19 mouse cellular contexts compared by ENCODE assay signal in genomic region chr8:54671806-54672205, GRCm38 (mm10).
"Had no signal": no experiment of that assay in that cellular context is flagged by ENCODE, and none has a peak within 500 bp of the region (broad histone marks: within the 10 kb centered on the region; RNA-seq: fewer than 3 reads in every experiment).

No protein-coding gene starts in this region.

- H3K4me1 ChIP-seq: midbrain, embryonic 10.5 days; midbrain, embryonic 12.5 days; neural tube, embryonic 13.5 days; neural tube, embryonic 15.5 days had no signal

- H3K36me3 ChIP-seq: midbrain, embryonic 10.5 days; midbrain, embryonic 12.5 days; neural tube, embryonic 13.5 days; neural tube, embryonic 15.5 days had no signal

- DNase-seq: lung, adult 18-20 months; lung, embryonic 14.5 days; lung, postnatal 10 days; lung, postnatal 4 days; midbrain, embryonic 14.5 days; retina, postnatal 1 day; right cerebral cortex, adult 18-20 months; right cerebral cortex, postnatal 25 days; right cerebral cortex, postnatal 4 days; spleen, adult 18-20 months; thymus, adult 18-20 months; thymus, postnatal 14 days; thymus, postnatal 36 days had no signal

- ATAC-seq: midbrain, embryonic 16.5 days had no signal

- H3K4me3 ChIP-seq: midbrain, embryonic 10.5 days; midbrain, embryonic 12.5 days; myocyte; neural tube, embryonic 13.5 days; neural tube, embryonic 15.5 days had no signal

- H3K9me3 ChIP-seq: midbrain, embryonic 10.5 days; midbrain, embryonic 12.5 days; neural tube, embryonic 13.5 days; neural tube, embryonic 15.5 days had no signal

- H3K4me2 ChIP-seq: lung, embryonic 14.5 days; midbrain, embryonic 12.5 days; neural tube, embryonic 13.5 days; neural tube, embryonic 15.5 days had no signal

- H3K27me3 ChIP-seq: midbrain, embryonic 12.5 days; neural tube, embryonic 13.5 days; neural tube, embryonic 15.5 days had no signal

- H3K9ac ChIP-seq: lung, embryonic 14.5 days; midbrain, embryonic 12.5 days; neural tube, embryonic 13.5 days; neural tube, embryonic 15.5 days had no signal

- H3K27ac ChIP-seq: midbrain, embryonic 10.5 days; midbrain, embryonic 12.5 days; neural tube, embryonic 13.5 days; neural tube, embryonic 15.5 days had no signal
